Mouse (Mus musculus): ENCODE results near the gene Uspl1. TPM values are rescaled to one million over a fixed set of nuclear protein-coding genes. Genes with fewer than 3 reads are reported as not detected.

The Uspl1 gene
- polyA plus RNA-seq, 1 experiment from 2014 or later: 16.9 TPM

GRCm38 (mm10) chr5:149164881-149165280, 19.3 kb upstream of the Uspl1 start:
- no peak for TF ChIP-seq CTCF (IDR thresholded peaks at IDR 0.05; ENCODE audit: low read depth)
- Histone ChIP-seq H3K4me2 (replicated peaks; ENCODE audit: low read depth) (no peak overlapping the region), H3K27me3 (replicated peaks; ENCODE audit: control insufficient read depth, insufficient read depth, low read length) (no peaks in the 10 kb centered on the region), H3K4me1 (replicated peaks; ENCODE audit: control insufficient read depth, insufficient read depth, low read length) (no peaks in the 10 kb centered on the region), H3K9me3 (ENCODE audit: control insufficient read depth) (no peaks in the 10 kb centered on the region), H3K9ac (ENCODE audit: low read depth, low read length) (no peak overlapping the region), H3K4me3 (ENCODE audit: low read depth, low read length) (no peak overlapping the region), H3K36me3 (ENCODE audit: control insufficient read depth, insufficient read depth) (no peaks in the 10 kb centered on the region), H3K27ac (ENCODE audit: low read depth, low read length) (no peak overlapping the region)
- WGBS: 37% methylated on average over 7 of the region's 7 CpGs
- no peak for ATAC-seq

- Histone ChIP-seq H3K36me3 (ENCODE audit: control insufficient read depth, insufficient read depth) (no peaks in the 10 kb centered on the region), H3K9me3 (ENCODE audit: control insufficient read depth) (no peaks in the 10 kb centered on the region), H3K27me3 (replicated peaks; ENCODE audit: control insufficient read depth, insufficient read depth, low read length) (no peaks in the 10 kb centered on the region), H3K4me3 (ENCODE audit: low read depth, low read length) (no peak overlapping the region), H3K27ac (ENCODE audit: low read depth, low read length) (no peak overlapping the region), H3K4me2 (replicated peaks; ENCODE audit: low read depth) (no peak overlapping the region), H3K4me1 (replicated peaks; ENCODE audit: control insufficient read depth, insufficient read depth, low read length) (no peaks in the 10 kb centered on the region), H3K9ac (ENCODE audit: low read depth, low read length) (no peak overlapping the region)
- no peak for ATAC-seq
- no peak for TF ChIP-seq CTCF (IDR thresholded peaks at IDR 0.05; ENCODE audit: low read depth)
- 96% methylated on average over 10 of the region's 10 CpGs for WGBS
Observed at GRCm38 (mm10) chr5:149166011-149166410, 18.1 kb upstream of the Uspl1 start.

- 91% methylated on average over 2 of the region's 2 CpGs for WGBS
- no peak for TF ChIP-seq CTCF (IDR thresholded peaks at IDR 0.05; ENCODE audit: low read depth)
- H3K4me2 ChIP-seq (replicated peaks; ENCODE audit: low read depth): no peak overlapping the region
- ATAC-seq: no peak
- no peaks in the 10 kb centered on the region for H3K4me1 ChIP-seq (replicated peaks; ENCODE audit: control insufficient read depth, insufficient read depth, low read length)
- no peak overlapping the region for H3K4me3 ChIP-seq (ENCODE audit: low read depth, low read length)
- no peak overlapping the region for H3K9ac ChIP-seq (ENCODE audit: low read depth, low read length)
- no peaks in the 10 kb centered on the region for H3K9me3 ChIP-seq (ENCODE audit: control insufficient read depth)
- no peaks in the 10 kb centered on the region for H3K36me3 ChIP-seq (ENCODE audit: control insufficient read depth, insufficient read depth)
- no peak overlapping the region for H3K27ac ChIP-seq (ENCODE audit: low read depth, low read length)
- H3K27me3 ChIP-seq (replicated peaks; ENCODE audit: control insufficient read depth, insufficient read depth, low read length): no peaks in the 10 kb centered on the region
Observed at GRCm38 (mm10) chr5:149168051-149168450, 16.1 kb upstream of the Uspl1 start.

- H3K4me1 ChIP-seq (replicated peaks; ENCODE audit: control insufficient read depth, insufficient read depth, low read length): no peaks in the 10 kb centered on the region
- H3K9ac ChIP-seq (ENCODE audit: low read depth, low read length): no peak overlapping the region
- 72% methylated on average over 9 of the region's 9 CpGs for WGBS
- no peaks in the 10 kb centered on the region for H3K36me3 ChIP-seq (ENCODE audit: control insufficient read depth, insufficient read depth)
- H3K9me3 ChIP-seq (ENCODE audit: control insufficient read depth): no peaks in the 10 kb centered on the region
- H3K27me3 ChIP-seq (replicated peaks; ENCODE audit: control insufficient read depth, insufficient read depth, low read length): no peaks in the 10 kb centered on the region
- no peak overlapping the region for H3K27ac ChIP-seq (ENCODE audit: low read depth, low read length)
- no peak for TF ChIP-seq CTCF (IDR thresholded peaks at IDR 0.05; ENCODE audit: low read depth)
- no peak overlapping the region for H3K4me3 ChIP-seq (ENCODE audit: low read depth, low read length)
- ATAC-seq: no peak
- H3K4me2 ChIP-seq (replicated peaks; ENCODE audit: low read depth): no peak overlapping the region
Observed at GRCm38 (mm10) chr5:149168816-149169215, 15.3 kb upstream of the Uspl1 start.

GRCm38 (mm10) chr5:149170841-149171588, 13.1 kb upstream of the Uspl1 start:
- H3K27ac ChIP-seq (ENCODE audit: low read depth, low read length): no peak overlapping the region
- H3K27me3 ChIP-seq (replicated peaks; ENCODE audit: control insufficient read depth, insufficient read depth, low read length): no peaks in the 10 kb centered on the region
- WGBS: 54% methylated on average over 8 of the region's 8 CpGs
- no peak overlapping the region for H3K4me3 ChIP-seq (ENCODE audit: low read depth, low read length)
- H3K4me2 ChIP-seq (replicated peaks; ENCODE audit: low read depth): no peak overlapping the region
- H3K36me3 ChIP-seq (ENCODE audit: control insufficient read depth, insufficient read depth): no peaks in the 10 kb centered on the region
- no peaks in the 10 kb centered on the region for H3K9me3 ChIP-seq (ENCODE audit: control insufficient read depth)
- no peaks in the 10 kb centered on the region for H3K4me1 ChIP-seq (replicated peaks; ENCODE audit: control insufficient read depth, insufficient read depth, low read length)
- no peak for ATAC-seq
- no peak overlapping the region for H3K9ac ChIP-seq (ENCODE audit: low read depth, low read length)
- no peak for TF ChIP-seq CTCF (IDR thresholded peaks at IDR 0.05; ENCODE audit: low read depth)

GRCm38 (mm10) chr5:149172246-149172645, 11.9 kb upstream of the Uspl1 start:
- Histone ChIP-seq H3K36me3 (ENCODE audit: control insufficient read depth, insufficient read depth) (no peaks in the 10 kb centered on the region), H3K27me3 (replicated peaks; ENCODE audit: control insufficient read depth, insufficient read depth, low read length) (no peaks in the 10 kb centered on the region), H3K4me3 (ENCODE audit: low read depth, low read length) (no peak overlapping the region), H3K9ac (ENCODE audit: low read depth, low read length) (no peak overlapping the region), H3K4me2 (replicated peaks; ENCODE audit: low read depth) (no peak overlapping the region), H3K9me3 (ENCODE audit: control insufficient read depth) (no peaks in the 10 kb centered on the region), H3K4me1 (replicated peaks; ENCODE audit: control insufficient read depth, insufficient read depth, low read length) (no peaks in the 10 kb centered on the region), H3K27ac (ENCODE audit: low read depth, low read length) (no peak overlapping the region)
- ATAC-seq: no peak
- TF ChIP-seq CTCF (IDR thresholded peaks at IDR 0.05; ENCODE audit: low read depth): no peak
- 84% methylated on average over 10 of the region's 10 CpGs for WGBS

Measured in intestine, postnatal 0 days (tissue).